Mouse (Mus musculus) liver, embryonic 14.5 days (tissue): ENCODE data around the gene Steap4.

Experiments
- CTCF ChIP-seq: IDR thresholded peaks from 2 replicates; pipeline ENCODE4 v1.5.1; 2016; ENCODE audit warnings: antibody characterized with exemption, low read depth, control low read depth
- EP300 ChIP-seq: IDR thresholded peaks from 2 replicates; pipeline ENCODE4 v1.6.1; 2016; ENCODE audit warnings: antibody characterized with exemption, low read depth

DNA sequence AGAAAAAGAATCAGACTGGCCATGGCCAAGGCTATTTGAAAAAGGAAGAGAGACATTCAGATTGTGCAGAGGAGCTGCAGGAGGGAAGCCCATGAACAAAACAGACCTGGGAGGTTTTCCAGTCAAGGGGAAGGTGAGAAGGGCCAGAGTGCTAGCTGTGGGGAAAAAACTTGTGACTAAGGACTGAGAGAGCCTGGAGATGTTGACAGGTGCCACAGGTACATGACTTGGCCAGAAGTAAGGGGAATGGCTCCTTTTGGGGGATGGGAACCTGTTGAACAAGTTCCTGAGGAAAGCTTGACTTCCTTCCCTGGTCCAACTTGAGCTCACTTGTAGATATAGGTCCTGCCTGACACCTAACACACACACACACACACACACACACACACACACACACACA lies 42.6 kb downstream of the Steap4 start:
- TF ChIP-seq CTCF (no peak), EP300 (no peak)
